8 mouse cellular contexts compared by ENCODE assay signal in the genomic region with DNA sequence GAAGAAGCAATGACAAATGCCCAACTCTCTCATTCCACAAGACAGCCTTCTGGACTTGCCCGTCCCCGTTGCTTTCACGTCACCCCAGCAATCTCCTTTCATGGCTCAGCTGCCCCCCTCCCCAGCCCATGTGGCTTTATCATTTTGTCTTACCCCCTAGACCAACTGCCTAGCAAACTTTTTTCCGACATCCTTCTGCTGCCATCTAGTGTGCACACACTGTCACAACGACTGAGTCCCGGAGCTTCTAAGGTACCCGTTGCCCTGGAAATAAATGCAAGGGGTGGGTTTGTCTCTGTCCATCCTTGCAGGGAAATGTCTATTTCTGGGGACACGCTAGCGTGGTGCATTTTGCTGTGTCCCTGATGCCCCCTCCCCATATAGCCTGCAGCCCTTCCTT.
A peak's percentile ranks its signal among the peaks of the same experiment; 100 is the strongest.
DNase-seq lines count a peak whose midpoint lies in the region; ATAC-seq and TF ChIP-seq lines count a peak whose summit lies in the region.

No protein-coding gene starts in this region.

- intact Hi-C loops in left cerebral cortex, adult 2 months (cut with DNase I) = loop anchor here (2.0 to 10.0 kb wide), 12 partner anchors 107 to 1397 kb away; no protein-coding TSS in a partner anchor

- no peak for TF ChIP-seq POLR2A in MEL (IDR thresholded peaks at IDR 0.05; ENCODE audit: control insufficient read depth in 1 of 2, insufficient read depth in 1 of 2, low read depth in 1 of 2, low read length in 2 of 2, poor library complexity in 1 of 2)

- DNase-seq in heart, postnatal 0 days (ENCODE audit: low spot score) = peak; percentile 9
- no peak for DNase-seq in heart, adult 11 months
- DNase-seq in MEL (ENCODE audit: low read depth, low spot score) = peak; percentile 23
- peak; percentile 62 to 76 for DNase-seq in cerebellum, postnatal 36 days
- peak; percentile 74 to 79 for DNase-seq in left cerebral cortex, adult 2 months (ENCODE audit: extremely low spot score in 1 of 2, low spot score in 2 of 2)
- no peak for DNase-seq in spleen, adult 18-20 months

- no peak overlapping the region for H3K4me3 ChIP-seq in heart, postnatal 0 days (ENCODE audit: low read depth, low read length)
- H3K4me3 ChIP-seq in MEL (ENCODE audit: control insufficient read depth in 1 of 2, insufficient read depth in 1 of 2, low read depth in 2 of 2, low read length in 2 of 2) = no peak overlapping the region
- no peak overlapping the region for H3K4me3 ChIP-seq in left cerebral cortex, adult 2 months
- no peak overlapping the region for H3K4me3 ChIP-seq in neural tube, embryonic 13.5 days

- 0 out of 2 replicates have a peak, but pooled peaks cover 6% of the 10 kb centered on the region for H3K4me1 ChIP-seq in heart, postnatal 0 days (ENCODE audit: control insufficient read depth, insufficient read depth)
- no peaks in the 10 kb centered on the region for H3K4me1 ChIP-seq in MEL (ENCODE audit: control insufficient read depth in 1 of 2, insufficient read depth in 2 of 2, low read length in 2 of 2)
- H3K4me1 ChIP-seq in neural tube, embryonic 13.5 days (replicated peaks) = peaks cover 5% of the 10 kb centered on the region; the same call in 1 of the 2 replicates

- 6% methylated on average over 9 of the region's 9 CpGs for WGBS in heart, postnatal 0 days
- 4% methylated on average over 9 of the region's 9 CpGs for WGBS in neural tube, embryonic 13.5 days

- peak; percentile 39; the same call in 1 of the 2 replicates for ATAC-seq in heart, postnatal 0 days (ENCODE audit: insufficient read depth, low read depth)
- peak; percentile 56 to 66 for ATAC-seq in hematopoietic stem cell, adult 5-6 weeks (replicated peaks in 1 of 2; ENCODE audit: insufficient read depth in 1 of 2, low FRiP score in 2 of 2, low TSS enrichment in 1 of 2, low read depth in 1 of 2, poor library complexity in 2 of 2, severe bottlenecking in 2 of 2)
- peak; percentile 85 for ATAC-seq in neural tube, embryonic 13.5 days (ENCODE audit: low read depth)

- TF ChIP-seq EP300 in heart, postnatal 0 days (IDR thresholded peaks at IDR 0.05; ENCODE audit: low read depth) = no peak
- TF ChIP-seq EP300 in MEL (IDR thresholded peaks at IDR 0.05; ENCODE audit: low read depth in 1 of 2, low read length in 2 of 2) = no peak

- peak; percentile 59 for TF ChIP-seq RAD21 in MEL (IDR thresholded peaks at IDR 0.05; ENCODE audit: low read depth, low read length)

- 0 out of 2 replicates have a peak, but pooled peaks cover 3% of the 10 kb centered on the region for H3K9me3 ChIP-seq in heart, postnatal 0 days (replicated peaks; ENCODE audit: control insufficient read depth, low read length)
- no peaks in the 10 kb centered on the region for H3K9me3 ChIP-seq in MEL (replicated peaks; ENCODE audit: insufficient read depth, low read length)
- H3K9me3 ChIP-seq in neural tube, embryonic 13.5 days = no peaks in the 10 kb centered on the region

- no peak overlapping the region for H3K4me2 ChIP-seq in heart, postnatal 0 days (ENCODE audit: low read depth, low read length)
- no peak overlapping the region for H3K4me2 ChIP-seq in neural tube, embryonic 13.5 days

- no peaks in the 10 kb centered on the region for H3K27me3 ChIP-seq in heart, postnatal 0 days (ENCODE audit: control insufficient read depth, insufficient read depth, low read length)
- H3K27me3 ChIP-seq in MEL (ENCODE audit: control insufficient read depth in 1 of 2, insufficient read depth in 2 of 2, low read length in 2 of 2) = no peaks in the 10 kb centered on the region; a peak in 1 of 4 replicates
- no peaks in the 10 kb centered on the region for H3K27me3 ChIP-seq in neural tube, embryonic 13.5 days

- peak; percentile 68 for TF ChIP-seq CTCF in heart, postnatal 0 days (IDR thresholded peaks at IDR 0.05; ENCODE audit: low read depth)
- peak; percentile 24 to 62 (median 61) for TF ChIP-seq CTCF in MEL (IDR thresholded peaks at IDR 0.05 in 2 of 3, conservative IDR thresholded peaks at IDR 0.05 in 1 of 3; ENCODE audit: control insufficient read depth in 1 of 3, insufficient read depth in 1 of 3, low read depth in 2 of 3, low read length in 3 of 3, poor library complexity in 1 of 3, severe bottlenecking in 1 of 3)
- peak; percentile 72 for TF ChIP-seq CTCF in left cerebral cortex, adult 2 months (IDR thresholded peaks at IDR 0.05)

- H3K36me3 ChIP-seq in heart, postnatal 0 days (replicated peaks; ENCODE audit: control insufficient read depth, insufficient read depth, low read length) = no peaks in the 10 kb centered on the region
- no peaks in the 10 kb centered on the region for H3K36me3 ChIP-seq in MEL (ENCODE audit: control insufficient read depth in 1 of 2, insufficient read depth in 2 of 2, low read length in 2 of 2)
- H3K36me3 ChIP-seq in neural tube, embryonic 13.5 days = no peaks in the 10 kb centered on the region

- H3K27ac ChIP-seq in heart, postnatal 0 days (ENCODE audit: low read depth) = no peak overlapping the region
- no peak overlapping the region for H3K27ac ChIP-seq in MEL (ENCODE audit: control insufficient read depth, low read depth, low read length)
- peak overlapping the region; percentile 86 for H3K27ac ChIP-seq in left cerebral cortex, adult 2 months
- H3K27ac ChIP-seq in neural tube, embryonic 13.5 days (replicated peaks) = no peak overlapping the region

- H3K9ac ChIP-seq in heart, postnatal 0 days (replicated peaks; ENCODE audit: low read depth, low read length) = no peak overlapping the region
- H3K9ac ChIP-seq in MEL (ENCODE audit: control insufficient read depth, low read depth, low read length, poor library complexity, severe bottlenecking) = no peak overlapping the region
- H3K9ac ChIP-seq in neural tube, embryonic 13.5 days = no peak overlapping the region

- H3K79me2 ChIP-seq in MEL (ENCODE audit: control insufficient read depth, insufficient read depth, low read length, poor library complexity) = no peaks in the 10 kb centered on the region

TF ChIP-seq in MEL, 35 proteins besides CTCF, POLR2A, EP300 and RAD21:
- peak; percentile 15; the same call in 1 of the 2 replicates for TF ChIP-seq ZC3H11A (IDR thresholded peaks at IDR 0.05; ENCODE audit: low read depth, low read length)
- no peak for TF ChIP-seq ELF1 (IDR thresholded peaks at IDR 0.05; ENCODE audit: low read depth, low read length)
- peak; percentile 53 for TF ChIP-seq SMC3 (IDR thresholded peaks at IDR 0.05; ENCODE audit: low read depth, low read length)
- TF ChIP-seq KAT2A (conservative IDR thresholded peaks at IDR 0.05; ENCODE audit: low read depth, low read length) = no peak
- TF ChIP-seq MYC (IDR thresholded peaks at IDR 0.05; ENCODE audit: low read depth, low read length) = no peak

Comparison
In these comparisons a context has a peak if more than half of its experiments do, and no peak if none do; other contexts are left out.
1. DNase-seq: peak in heart, postnatal 0 days (single experiment), MEL (single experiment), cerebellum, postnatal 36 days (2 of 2) and left cerebral cortex, adult 2 months (2 of 2); none in heart, adult 11 months (single experiment) and spleen, adult 18-20 months (0 of 2).
2. Peak in every context shown above with its lines, with median percentiles within 50 percentile points of each other: ATAC-seq and CTCF ChIP-seq.